Mouse (Mus musculus) heart, embryonic 12.5 days (tissue): ENCODE data around the gene Iqsec2. TPM values are rescaled to one million over a fixed set of nuclear protein-coding genes. Genes with fewer than 3 reads are reported as not detected.

Source experiments
- ATAC-seq: fragments of 200-750 bp; cut with Nextera tagmentation; 2 replicates; pipeline ENCODE4 v1.8.0; 2017; ENCODE audit warnings: moderate TSS enrichment, moderate library complexity; ENCODE audit not compliant: insufficient number of reproducible peaks, low FRiP score
- H3K27ac ChIP-seq: fragments of 300-500 bp; sonication (generic); 2 replicates; pipeline ENCODE4 v1.5.1; 2016; ENCODE audit warnings: mild to moderate bottlenecking, moderate library complexity; ENCODE audit not compliant: poor library complexity, severe bottlenecking
- H3K27me3 ChIP-seq: fragments of 300-500 bp; sonication (generic); replicated peaks from 2 replicates; pipeline ENCODE4 v1.6.1; 2016; ENCODE audit warnings: mild to moderate bottlenecking, moderate library complexity
- H3K36me3 ChIP-seq: fragments of 300-500 bp; sonication (generic); 2 replicates; pipeline ENCODE4 v1.6.1; 2016; ENCODE audit warnings: mild to moderate bottlenecking, moderate library complexity
- H3K4me1 ChIP-seq: fragments of 300-500 bp; sonication (generic); replicated peaks from 2 replicates; pipeline ENCODE4 v1.6.1; 2016; ENCODE audit warnings: mild to moderate bottlenecking
- H3K4me2 ChIP-seq: fragments of 300-500 bp; sonication (generic); 2 replicates; pipeline ENCODE4 v1.6.1; 2016; ENCODE audit warnings: mild to moderate bottlenecking, moderate library complexity
- H3K4me3 ChIP-seq: fragments of 300-500 bp; sonication (generic); 2 replicates; pipeline ENCODE4 v1.5.1; 2016; ENCODE audit warnings: mild to moderate bottlenecking
- H3K9ac ChIP-seq: fragments of 300-500 bp; sonication (generic); 2 replicates; pipeline ENCODE4 v1.6.1; 2016; ENCODE audit warnings: mild to moderate bottlenecking, moderate library complexity
- H3K9me3 ChIP-seq: fragments of 300-500 bp; sonication (generic); replicated peaks from 2 replicates; pipeline ENCODE4 v1.6.1; 2016; ENCODE audit warnings: mild to moderate bottlenecking, moderate library complexity
- WGBS: fragments of 180-500 bp; shearing (Covaris S2); methylation state at CpG from one replicate; pipeline ENCODE4 v1.1.7; 2016; 5-methylcytosine and 5-hydroxymethylcytosine counted together
- polyA plus RNA-seq: library from polyadenylated mRNA; unstranded; fragments of >200 nt; fragmentation: Nextera tagmentation; extraction: Ambion mirVana; gene quantifications from 2 replicates; pipeline ENCODE4 v1.2.1, GENCODE M21; 2016

The Iqsec2 gene
- polyA plus RNA-seq, 1 experiment from 2014 or later: 22.1 TPM

DNA sequence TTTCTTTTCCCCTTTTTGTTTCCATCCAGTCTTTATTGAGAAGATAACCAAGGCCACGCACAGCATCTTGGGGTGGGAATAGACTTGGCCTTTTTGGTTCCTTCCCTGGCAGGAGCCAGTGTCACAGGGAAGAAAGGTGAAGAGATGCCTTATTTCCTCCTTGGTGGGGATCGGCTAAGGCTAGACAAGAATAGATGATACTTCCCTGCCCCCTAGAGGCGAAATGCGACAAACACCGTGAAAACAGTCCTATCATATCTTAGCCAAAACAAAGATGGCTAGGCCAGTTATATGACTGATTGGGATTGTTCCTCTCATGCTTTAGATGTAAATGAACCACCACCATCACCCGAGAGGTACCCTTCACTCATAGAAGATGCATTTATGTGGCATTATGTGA lies 7.6 kb downstream of the Iqsec2 start:
- Histone ChIP-seq H3K27me3 (peaks cover 36% of the 10 kb centered on the region), H3K9ac (no peak overlapping the region), H3K4me1 (0 out of 2 replicates have a peak, but pooled peaks cover 11% of the 10 kb centered on the region), H3K4me2 (no peak overlapping the region), H3K4me3 (no peak overlapping the region), H3K9me3 (no peaks in the 10 kb centered on the region), H3K27ac (no peak overlapping the region), H3K36me3 (no peaks in the 10 kb centered on the region)
- no peak for ATAC-seq
- WGBS: 11% methylated on average over 6 of the region's 6 CpGs

DNA sequence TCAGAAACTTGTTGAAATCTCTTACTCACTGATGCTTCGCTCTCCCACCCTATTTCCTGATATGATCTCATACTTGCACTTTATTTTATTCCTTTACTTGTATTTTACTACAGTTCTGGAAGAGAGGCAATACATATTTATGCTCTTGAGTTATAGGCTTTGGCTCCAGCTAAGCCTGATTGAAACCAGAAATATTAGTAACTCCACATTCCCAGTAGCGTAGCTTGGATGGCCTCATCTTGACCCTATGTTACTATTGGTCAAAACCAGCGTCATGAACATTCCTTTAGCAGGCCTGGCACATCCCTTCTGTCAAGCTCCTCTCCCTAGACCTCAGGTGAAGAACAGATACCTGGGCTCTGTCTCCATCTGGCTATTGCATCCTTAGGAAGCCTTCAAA lies 14.2 kb downstream of the Iqsec2 start:
- Histone ChIP-seq H3K9ac (no peak overlapping the region), H3K4me2 (no peak overlapping the region), H3K9me3 (no peaks in the 10 kb centered on the region), H3K4me1 (0 out of 2 replicates have a peak, but pooled peaks cover 5% of the 10 kb centered on the region), H3K27me3 (peaks cover 18% of the 10 kb centered on the region), H3K27ac (no peak overlapping the region), H3K4me3 (no peak overlapping the region), H3K36me3 (no peaks in the 10 kb centered on the region)
- 72% methylated on average over 3 of the region's 3 CpGs for WGBS
- no peak for ATAC-seq

DNA sequence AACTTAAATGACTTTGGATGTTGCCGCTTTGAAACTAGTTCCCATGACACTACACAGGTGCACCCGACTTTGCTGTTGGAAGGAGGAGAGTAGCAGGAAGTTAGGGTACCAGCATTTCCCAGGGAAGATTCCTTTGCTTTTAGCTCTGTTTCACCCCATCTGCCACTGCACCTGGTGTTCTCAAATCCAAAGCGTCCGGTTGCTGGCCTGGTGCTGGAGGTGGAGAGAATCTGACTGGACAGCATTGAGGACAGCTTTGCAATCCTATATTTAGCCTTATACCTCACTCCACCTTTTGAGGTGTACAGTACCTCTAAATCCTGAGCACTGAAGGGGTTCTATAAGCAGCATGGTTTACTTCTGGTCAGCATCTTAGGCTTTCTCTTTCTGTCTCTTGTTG lies 17.3 kb downstream of the Iqsec2 start:
- Histone ChIP-seq H3K9me3 (no peaks in the 10 kb centered on the region), H3K9ac (no peak overlapping the region), H3K27me3 (peaks cover 27% of the 10 kb centered on the region), H3K27ac (no peak overlapping the region), H3K4me2 (no peak overlapping the region), H3K4me1 (no peaks in the 10 kb centered on the region), H3K36me3 (no peaks in the 10 kb centered on the region), H3K4me3 (no peak overlapping the region)
- 78% methylated on average over 4 of the region's 4 CpGs for WGBS
- no peak for ATAC-seq

DNA sequence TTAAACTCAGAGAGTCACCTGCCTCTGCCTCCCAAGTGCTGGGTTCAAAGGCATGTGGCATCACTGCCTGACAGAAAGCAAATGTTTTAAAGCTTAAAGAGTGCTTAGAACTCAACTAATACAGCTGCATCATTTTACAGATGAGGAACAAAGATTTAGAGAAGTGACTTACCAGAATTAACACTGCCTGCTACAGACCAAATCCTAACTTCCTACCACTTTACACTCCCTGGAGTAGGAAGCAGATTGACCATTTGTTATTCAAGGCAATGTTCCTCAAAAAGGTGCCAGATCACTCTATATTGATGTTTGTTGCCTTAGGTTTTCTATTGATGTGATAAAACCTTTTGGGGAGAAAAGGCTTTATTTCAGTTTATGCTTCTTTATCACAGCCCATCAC lies 20.0 kb downstream of the Iqsec2 start:
- H3K9ac ChIP-seq: no peak overlapping the region
- no peaks in the 10 kb centered on the region for H3K9me3 ChIP-seq
- no peak overlapping the region for H3K4me3 ChIP-seq
- H3K36me3 ChIP-seq: no peaks in the 10 kb centered on the region
- H3K4me1 ChIP-seq: peaks cover 7% of the 10 kb centered on the region
- H3K27me3 ChIP-seq: peaks cover 44% of the 10 kb centered on the region
- H3K4me2 ChIP-seq: no peak overlapping the region
- no peak overlapping the region for H3K27ac ChIP-seq
- ATAC-seq: no peak

DNA sequence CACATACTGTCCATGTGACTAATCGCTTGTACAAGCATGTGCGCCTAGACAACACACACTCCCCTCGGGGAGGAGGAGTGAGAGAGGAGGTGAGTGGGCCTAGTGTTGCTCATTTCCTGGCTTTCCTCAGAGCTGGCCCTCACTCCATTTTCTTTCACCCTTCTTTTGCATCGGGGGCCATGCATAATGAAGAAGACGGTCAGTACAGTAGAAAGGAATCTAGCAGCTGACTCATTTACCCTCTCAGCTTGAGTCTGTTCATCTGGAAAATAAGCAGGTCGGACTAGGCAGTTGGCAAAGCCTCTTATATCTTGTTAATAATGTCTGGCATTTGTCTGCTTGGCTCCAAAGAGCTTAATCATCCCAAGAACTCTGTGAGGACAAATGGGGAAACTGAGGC lies 22.1 kb downstream of the Iqsec2 start:
- Histone ChIP-seq H3K4me2 (no peak overlapping the region), H3K27me3 (peaks cover 59% of the 10 kb centered on the region)
- no peak for ATAC-seq

DNA sequence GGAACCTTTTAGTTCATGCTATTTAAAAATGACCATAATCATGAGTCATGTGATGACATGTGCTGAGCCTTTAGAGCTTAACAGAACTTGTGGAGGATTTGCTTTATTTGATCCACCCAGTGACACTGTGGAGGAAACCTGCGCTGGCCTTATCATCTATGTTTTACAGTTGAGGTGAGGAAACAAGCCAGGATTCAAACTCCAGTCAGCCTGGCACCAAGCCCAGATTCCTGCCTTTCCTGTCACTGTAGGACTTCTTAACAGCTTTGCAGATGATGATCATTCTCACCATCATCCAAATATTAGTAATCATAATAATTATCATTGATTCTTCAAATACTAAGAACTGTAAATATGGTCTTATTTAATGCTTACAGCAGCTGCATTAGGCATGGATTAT lies 24.5 kb downstream of the Iqsec2 start:
- Histone ChIP-seq H3K4me1 (peaks cover 40% of the 10 kb centered on the region), H3K36me3 (no peaks in the 10 kb centered on the region), H3K4me2 (no peak overlapping the region), H3K9ac (no peak overlapping the region), H3K4me3 (no peak overlapping the region), H3K9me3 (no peaks in the 10 kb centered on the region), H3K27me3 (peaks cover 74% of the 10 kb centered on the region), H3K27ac (no peak overlapping the region)
- ATAC-seq: no peak
- 31% methylated on average over 1 of the region's 1 CpGs for whole genome bisulfite sequencing

More for the DNA sequence above, 22.1 kb downstream of the Iqsec2 start:
- 78% methylated on average over 6 of the region's 6 CpGs for WGBS
- H3K27ac ChIP-seq: no peak overlapping the region
- H3K4me3 ChIP-seq: no peak overlapping the region
- no peaks in the 10 kb centered on the region for H3K36me3 ChIP-seq
- H3K9me3 ChIP-seq: no peaks in the 10 kb centered on the region
- no peak overlapping the region for H3K9ac ChIP-seq
- H3K4me1 ChIP-seq: peaks cover 19% of the 10 kb centered on the region

DNA sequence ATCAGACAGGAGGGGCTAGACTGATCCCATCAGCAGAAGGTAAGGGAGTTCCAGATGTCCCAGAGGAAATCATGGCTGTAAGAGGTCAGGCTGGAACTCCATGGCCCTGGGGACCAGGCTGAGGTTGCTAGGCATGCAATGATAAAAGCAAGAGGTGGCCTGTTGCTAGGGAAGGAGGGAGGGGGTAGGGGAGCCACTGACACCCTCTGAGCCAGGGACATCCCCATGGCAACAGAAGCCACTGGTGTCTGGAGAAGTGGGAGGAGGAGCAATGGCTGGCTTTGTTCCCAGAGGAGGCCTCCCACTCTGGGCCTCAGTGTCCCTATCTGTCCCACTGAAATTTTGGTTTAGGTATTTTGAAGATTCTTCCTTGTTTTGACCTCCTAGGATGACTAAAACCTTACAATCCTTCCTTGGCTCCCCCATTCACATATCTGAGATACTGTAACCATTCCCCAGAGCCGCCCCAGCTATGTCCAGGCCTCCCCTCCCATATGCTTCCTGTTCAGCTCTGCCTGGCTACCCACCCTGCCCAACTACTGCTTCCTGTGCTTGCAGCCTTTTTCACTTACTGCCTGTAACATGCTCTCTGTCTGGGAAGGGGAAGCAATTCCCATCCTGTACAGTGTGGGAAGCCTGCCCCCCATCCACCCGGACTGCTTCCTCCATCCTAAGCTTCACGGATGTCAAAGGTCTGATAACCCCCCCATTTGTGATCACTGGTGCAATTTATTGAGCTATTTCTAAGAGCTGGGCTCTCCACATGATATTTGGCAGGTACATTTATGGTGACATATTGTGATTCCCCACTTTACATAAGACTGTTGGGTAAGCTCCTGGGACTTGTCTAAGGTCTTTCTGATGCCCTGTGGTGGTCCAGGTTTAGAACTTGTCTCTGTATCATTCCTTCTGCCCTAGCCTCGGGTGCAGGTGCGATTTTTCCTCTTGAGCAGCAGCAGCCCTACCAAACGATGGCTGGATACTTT lies 27.3 kb downstream of the Iqsec2 start:
- Histone ChIP-seq H3K36me3 (no peaks in the 10 kb centered on the region), H3K9me3 (no peaks in the 10 kb centered on the region), H3K9ac (no peak overlapping the region), H3K27me3 (peaks cover 59% of the 10 kb centered on the region), H3K27ac (peak overlapping the region; percentile 70), H3K4me1 (peaks cover 40% of the 10 kb centered on the region), H3K4me3 (no peak overlapping the region), H3K4me2 (no peak overlapping the region)
- WGBS: 63% methylated on average over 6 of the region's 6 CpGs
- peak; percentile 84 for ATAC-seq

DNA sequence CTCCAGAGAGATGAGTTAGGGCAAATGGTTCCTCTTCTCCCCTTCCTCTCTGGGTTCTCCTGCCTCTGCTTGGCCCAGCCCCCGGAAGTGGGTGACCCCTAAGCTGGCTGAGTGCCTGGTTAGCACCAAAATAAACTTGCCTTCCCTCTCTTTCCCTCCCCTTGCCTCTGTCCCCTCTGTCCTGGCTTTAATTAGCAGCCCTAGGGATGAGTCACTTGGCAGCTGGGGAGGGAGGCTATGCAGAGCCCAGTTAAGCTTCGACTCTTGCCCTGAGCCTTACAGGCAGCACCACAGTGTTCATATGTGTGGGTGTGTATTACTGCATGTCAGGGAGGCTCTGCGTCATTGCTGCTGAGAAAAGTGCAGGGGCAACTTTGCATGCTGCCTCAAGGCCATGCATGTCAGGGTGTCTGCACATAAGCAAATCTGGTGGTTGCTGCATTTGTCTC lies 28.4 kb downstream of the Iqsec2 start:
- peaks cover 40% of the 10 kb centered on the region for H3K4me1 ChIP-seq
- peaks cover 53% of the 10 kb centered on the region for H3K27me3 ChIP-seq
- H3K9me3 ChIP-seq: no peaks in the 10 kb centered on the region
- H3K36me3 ChIP-seq: no peaks in the 10 kb centered on the region
- H3K4me3 ChIP-seq: no peak overlapping the region
- WGBS: 19% methylated on average over 3 of the region's 3 CpGs
- H3K27ac ChIP-seq: peak overlapping the region; percentile 78
- H3K9ac ChIP-seq: no peak overlapping the region
- peak overlapping the region; percentile 26 for H3K4me2 ChIP-seq
- ATAC-seq: peak; percentile 66; the same call in 1 of the 2 replicates

DNA sequence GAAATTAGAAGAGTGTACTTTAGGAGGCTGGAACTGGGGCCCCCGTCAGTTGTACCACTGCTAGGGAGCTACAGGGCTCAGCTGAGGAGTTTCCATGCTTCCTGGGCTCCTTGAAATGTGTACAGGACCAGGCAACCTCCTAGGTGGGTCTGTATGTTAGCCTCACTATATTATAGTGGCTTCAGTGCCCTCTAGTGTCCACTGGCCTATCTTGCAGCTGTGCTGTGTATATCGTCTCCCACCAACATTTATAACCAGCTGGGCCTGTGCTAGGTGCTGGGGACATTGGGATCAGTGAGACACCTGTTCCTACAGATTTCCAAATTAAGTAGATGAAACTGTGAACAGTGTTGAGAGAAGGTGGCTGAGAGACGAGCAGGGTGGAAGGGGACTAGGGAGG lies 31.2 kb downstream of the Iqsec2 start:
- no peak; the same call in 1 of the 2 replicates for ATAC-seq
- H3K36me3 ChIP-seq: no peaks in the 10 kb centered on the region
- 31% methylated on average over 3 of the region's 3 CpGs for WGBS

DNA sequence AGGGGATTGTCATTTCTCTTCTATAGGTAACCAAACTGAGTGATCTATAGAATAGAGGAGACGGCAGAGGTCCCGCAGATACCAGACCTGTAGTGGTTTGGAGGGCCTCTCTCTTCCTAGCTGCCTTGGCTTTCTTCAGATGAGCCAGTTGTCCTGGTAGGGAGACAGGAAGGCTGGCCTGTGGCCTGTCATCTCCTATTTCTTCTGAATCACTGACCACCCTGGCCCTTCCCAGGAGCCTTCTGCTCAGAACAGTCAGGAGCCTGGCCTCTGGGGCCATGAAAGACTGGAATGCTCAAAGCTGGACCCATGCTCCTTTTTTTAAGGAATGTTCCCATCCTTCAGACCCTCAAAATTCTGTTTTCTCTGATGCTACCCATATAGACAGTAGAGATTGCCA lies 33.8 kb downstream of the Iqsec2 start:
- no peak overlapping the region for H3K4me3 ChIP-seq
- peaks cover 32% of the 10 kb centered on the region for H3K27me3 ChIP-seq
- 90% methylated on average over 2 of the region's 2 CpGs for WGBS
- peaks cover 16% of the 10 kb centered on the region for H3K4me1 ChIP-seq
- H3K4me2 ChIP-seq: no peak overlapping the region
- H3K36me3 ChIP-seq: no peaks in the 10 kb centered on the region
- H3K27ac ChIP-seq: no peak overlapping the region
- H3K9ac ChIP-seq: no peak overlapping the region
- no peaks in the 10 kb centered on the region for H3K9me3 ChIP-seq
- ATAC-seq: no peak

More for the DNA sequence above, 31.2 kb downstream of the Iqsec2 start:
- no peaks in the 10 kb centered on the region for H3K9me3 ChIP-seq
- H3K9ac ChIP-seq: no peak overlapping the region
- no peak overlapping the region for H3K4me2 ChIP-seq
- peaks cover 40% of the 10 kb centered on the region for H3K4me1 ChIP-seq
- no peak overlapping the region for H3K4me3 ChIP-seq
- no peak overlapping the region for H3K27ac ChIP-seq
- peaks cover 53% of the 10 kb centered on the region for H3K27me3 ChIP-seq

DNA sequence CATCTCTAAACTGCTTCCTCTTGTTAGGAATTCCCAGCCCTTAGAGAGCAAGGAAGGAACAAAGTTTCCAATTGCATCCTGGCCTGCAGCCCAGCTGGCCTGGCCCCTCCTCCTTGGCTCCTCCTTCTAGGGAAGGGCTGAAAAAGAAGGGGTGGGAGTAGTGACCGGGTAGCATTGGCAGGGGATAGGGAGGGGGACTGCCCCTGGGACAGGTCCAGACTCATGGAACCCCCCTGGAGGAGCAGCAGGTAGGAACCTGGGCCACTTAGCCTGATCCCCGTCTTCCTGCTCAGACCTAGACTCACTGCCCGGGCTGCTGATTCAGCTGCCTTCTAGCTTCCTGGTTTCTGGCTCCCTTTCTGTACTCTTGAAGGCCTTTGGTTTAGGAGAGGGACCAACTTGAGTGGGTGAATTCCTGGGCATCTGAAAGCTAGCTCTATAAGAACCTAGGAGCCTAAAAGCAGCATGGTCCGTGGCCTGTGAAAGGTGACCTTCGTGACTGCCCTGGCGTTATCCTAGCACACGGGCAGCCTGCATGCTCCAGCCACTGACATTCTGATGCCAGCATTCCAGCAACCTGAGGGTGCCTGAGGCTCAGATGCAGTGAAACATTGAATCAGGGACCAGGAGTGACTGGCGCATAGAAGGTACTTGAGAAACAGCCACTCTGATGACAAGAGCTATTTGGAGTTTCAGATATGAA lies 34.9 kb downstream of the Iqsec2 start:
- H3K36me3 ChIP-seq: no peaks in the 10 kb centered on the region
- peak overlapping the region; percentile 54 for H3K9ac ChIP-seq
- H3K27ac ChIP-seq: peak overlapping the region; percentile 80
- 37% methylated on average over 8 of the region's 8 CpGs for WGBS
- peaks cover 9% of the 10 kb centered on the region for H3K4me1 ChIP-seq
- H3K27me3 ChIP-seq: peaks cover 28% of the 10 kb centered on the region
- peak overlapping the region; percentile 67 for H3K4me2 ChIP-seq
- H3K4me3 ChIP-seq: peak overlapping the region; percentile 46
- ATAC-seq: peak; percentile 88
- H3K9me3 ChIP-seq: no peaks in the 10 kb centered on the region
